Mouse (Mus musculus) heart, adult 2 months (tissue): ENCODE results near the gene Eepd1. TPM values are rescaled to one million over a fixed set of nuclear protein-coding genes. Genes with fewer than 3 reads are reported as not detected.

ENCODE experiments used
- DNase-seq, 2 experiments: peaks; one replicate each; pipeline ENCODE4 v3.0.0; 2021
- H3K27ac ChIP-seq: fragments of 200-600 bp; 2 replicates; pipeline ENCODE4 v1.8.1; 2022
- H3K27me3 ChIP-seq: fragments of 200-500 bp; 2 replicates; pipeline ENCODE4 v1.6.1; 2012; ENCODE audit warnings: mild to moderate bottlenecking, low read length, inconsistent platforms, mixed read lengths; ENCODE audit not compliant: control insufficient read depth, insufficient read depth
- H3K36me3 ChIP-seq: fragments of 200-500 bp; 2 replicates; pipeline ENCODE4 v1.6.1; 2012; ENCODE audit warnings: low read length, inconsistent platforms; ENCODE audit not compliant: control insufficient read depth, insufficient read depth
- H3K4me1 ChIP-seq: fragments of 200-500 bp; 2 replicates; pipeline ENCODE4 v1.6.1; 2011; ENCODE audit warnings: low read length; ENCODE audit not compliant: control insufficient read depth, insufficient read depth
- H3K4me3 ChIP-seq: fragments of 200-600 bp; 2 replicates; pipeline ENCODE4 v1.8.1; 2022
- H3K79me2 ChIP-seq: fragments of 200-500 bp; replicated peaks from 2 replicates; pipeline ENCODE4 v1.6.1; 2012; ENCODE audit warnings: mild to moderate bottlenecking, inconsistent platforms, low read length, moderate library complexity, mixed read lengths; ENCODE audit not compliant: control insufficient read depth, insufficient read depth
- H3K9ac ChIP-seq: fragments of 200-500 bp; 2 replicates; pipeline ENCODE4 v1.6.1; 2012; ENCODE audit warnings: low read depth, mild to moderate bottlenecking, control low read depth, inconsistent platforms, low read length, mixed read lengths
- CTCF ChIP-seq: fragments of 200-600 bp; IDR thresholded peaks from 2 replicates; pipeline ENCODE4 v1.8.1; 2022; ENCODE audit warnings: antibody characterized with exemption, mild to moderate bottlenecking, moderate library complexity
- EP300 ChIP-seq: fragments of 200-500 bp; IDR thresholded peaks from 2 replicates; pipeline ENCODE4 v1.6.1; 2011; ENCODE audit warnings: low read depth, low read length, control low read depth; ENCODE audit not compliant: insufficient read depth
- POLR2A ChIP-seq: fragments of 200-500 bp; IDR thresholded peaks from 2 replicates; pipeline ENCODE4 v1.6.1; 2011; ENCODE audit warnings: mild to moderate bottlenecking, low read depth, low read length, control low read depth; ENCODE audit not compliant: insufficient read depth
- WGBS: fragments of 180-500 bp; shearing (Covaris S2); methylation state at CpG from one replicate; pipeline ENCODE4 v1.1.7; 2018; 5-methylcytosine and 5-hydroxymethylcytosine counted together
- intact Hi-C: fragments of 180-260 bp; cut with DNase I; formaldehyde crosslinking; loops from one replicate; pipeline ENCODE4 v1.15.1; 2025
- polyA plus RNA-seq: library from polyadenylated mRNA; depleted of rRNA; stranded (reverse); fragments of >200 nt; gene quantifications from 2 replicates; pipeline ENCODE4 v1.2.3, GENCODE M21; 2012
- total RNA-seq, 2 experiments: library from RNA; stranded (reverse); gene quantifications; 2 replicates each; pipeline ENCODE4 v1.2.3; 2021

Gene Eepd1
- total and polyA plus RNA-seq, 3 experiments = 16.7 to 23.3 (median 18.9) TPM

GRCm38 (mm10) chr9:25490278-25491145 is 9.2 kb downstream of the Eepd1 start:
- Histone ChIP-seq H3K4me3 (no peak overlapping the region), H3K27me3 (no peaks in the 10 kb centered on the region), H3K79me2 (peaks cover 2% of the 10 kb centered on the region; the same call in 1 of the 2 replicates), H3K27ac (peak overlapping the region; percentile 49), H3K36me3 (peaks cover 35% of the 10 kb centered on the region), H3K9ac (no peak overlapping the region), H3K4me1 (peaks cover 19% of the 10 kb centered on the region)
- intact Hi-C loops = loop anchor here (1.0 kb wide), 1 partner anchor 83 kb away; no protein-coding TSS in a partner anchor
- DNase-seq = no peak
- 62% methylated on average over 13 of the region's 13 CpGs for WGBS
- TF ChIP-seq POLR2A (no peak), EP300 (no peak), CTCF (no peak)

- H3K9ac ChIP-seq = no peak overlapping the region
- intact Hi-C loops = no loop called here
- peak overlapping the region; percentile 1 for H3K27ac ChIP-seq
- 33% methylated on average over 5 of the region's 5 CpGs for WGBS
- peaks cover 14% of the 10 kb centered on the region for H3K4me1 ChIP-seq
- H3K79me2 ChIP-seq = no peaks in the 10 kb centered on the region; the same call in 1 of the 2 replicates
- no peak overlapping the region for H3K4me3 ChIP-seq
- TF ChIP-seq CTCF (no peak), EP300 (no peak), POLR2A (no peak)
- DNase-seq = peak in 1 of 2 experiments; percentile 26
- H3K36me3 ChIP-seq = peaks cover 37% of the 10 kb centered on the region
- no peaks in the 10 kb centered on the region for H3K27me3 ChIP-seq
These were observed 12.6 kb downstream of the Eepd1 start for GRCm38 (mm10) chr9:25493918-25494317.

GRCm38 (mm10) chr9:25495601-25496000 is 14.3 kb downstream of the Eepd1 start:
- Histone ChIP-seq H3K4me3 (no peak overlapping the region), H3K27ac (no peak overlapping the region), H3K9ac (no peak overlapping the region), H3K4me1 (peaks cover 16% of the 10 kb centered on the region), H3K79me2 (no peaks in the 10 kb centered on the region; the same call in none of the 2 replicates), H3K27me3 (no peaks in the 10 kb centered on the region), H3K36me3 (peaks cover 39% of the 10 kb centered on the region)
- WGBS = 75% methylated on average over 10 of the region's 10 CpGs
- TF ChIP-seq POLR2A (no peak), CTCF (no peak), EP300 (no peak)
- DNase-seq = peak in 1 of 2 experiments; percentile 2
- intact Hi-C loops = no loop called here

- Histone ChIP-seq H3K36me3 (peaks cover 39% of the 10 kb centered on the region), H3K4me1 (peaks cover 15% of the 10 kb centered on the region), H3K9ac (no peak overlapping the region), H3K4me3 (no peak overlapping the region), H3K27me3 (no peaks in the 10 kb centered on the region), H3K79me2 (no peaks in the 10 kb centered on the region; the same call in 1 of the 2 replicates), H3K27ac (no peak overlapping the region)
- no peak for DNase-seq
- intact Hi-C loops = no loop called here
- WGBS = 74% methylated on average over 4 of the region's 4 CpGs
- TF ChIP-seq CTCF (no peak), EP300 (no peak), POLR2A (no peak)
These were observed 14.8 kb downstream of the Eepd1 start for GRCm38 (mm10) chr9:25496196-25496595.

DNA sequence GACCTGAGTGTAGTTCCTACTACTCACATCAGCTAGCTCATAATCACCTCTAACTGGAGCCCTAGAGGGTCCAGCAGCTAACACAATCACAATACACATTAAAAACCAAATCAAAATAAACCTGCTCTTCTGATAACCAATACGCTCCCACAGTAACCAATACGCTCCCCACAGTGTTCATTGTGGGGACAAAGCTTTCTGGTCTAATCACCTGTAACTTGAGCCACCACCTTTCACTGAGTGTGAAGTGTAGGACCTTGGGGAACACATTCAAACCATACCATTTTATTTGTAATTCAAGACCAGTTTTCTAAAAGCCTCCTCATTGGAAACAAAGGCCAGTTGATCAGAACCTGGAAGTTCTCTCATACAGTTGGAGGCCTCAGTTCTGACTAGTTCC is 15.4 kb downstream of the Eepd1 start:
- H3K36me3 ChIP-seq = peaks cover 38% of the 10 kb centered on the region
- no peak overlapping the region for H3K4me3 ChIP-seq
- intact Hi-C loops = no loop called here
- H3K9ac ChIP-seq = no peak overlapping the region
- 96% methylated on average over 2 of the region's 2 CpGs for WGBS
- H3K79me2 ChIP-seq = no peaks in the 10 kb centered on the region; the same call in 1 of the 2 replicates
- DNase-seq = no peak
- H3K27ac ChIP-seq = no peak overlapping the region
- no peaks in the 10 kb centered on the region for H3K27me3 ChIP-seq
- peaks cover 15% of the 10 kb centered on the region for H3K4me1 ChIP-seq
- no peak for TF ChIP-seq EP300
- no peak for TF ChIP-seq CTCF
- TF ChIP-seq POLR2A = no peak

DNA sequence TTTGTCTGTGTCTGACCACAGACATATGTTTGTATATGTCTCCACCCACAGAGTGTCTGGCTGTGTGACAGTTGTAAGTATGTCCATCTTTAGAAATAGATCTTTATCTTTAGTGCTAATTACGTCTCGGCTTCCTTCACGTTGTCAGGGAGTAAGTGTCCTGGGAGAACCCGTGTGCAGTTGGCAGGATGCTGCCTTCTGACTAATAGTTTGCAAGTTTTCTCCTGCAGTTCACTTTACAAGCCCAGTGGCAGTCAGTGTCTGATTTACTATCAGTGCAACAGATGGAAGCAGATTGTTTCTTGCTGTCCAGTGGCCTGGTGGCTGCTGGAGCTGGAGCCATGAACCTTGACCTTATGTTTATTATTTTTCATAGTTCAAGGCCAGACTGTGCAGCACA is 17.4 kb downstream of the Eepd1 start:
- Histone ChIP-seq H3K79me2 (peaks cover 4% of the 10 kb centered on the region), H3K4me3 (no peak overlapping the region), H3K9ac (no peak overlapping the region), H3K4me1 (peaks cover 15% of the 10 kb centered on the region), H3K27ac (no peak overlapping the region; the same call in 1 of the 2 replicates), H3K36me3 (peaks cover 37% of the 10 kb centered on the region), H3K27me3 (no peaks in the 10 kb centered on the region)
- DNase-seq = no peak
- intact Hi-C loops = no loop called here
- TF ChIP-seq CTCF = no peak
- WGBS = 2% methylated on average over 4 of the region's 4 CpGs
